Mouse (Mus musculus) CH12.LX (cell line): ENCODE results near the gene 2810004N23Rik. TPM values are rescaled to one million over a fixed set of nuclear protein-coding genes. Genes with fewer than 3 reads are reported as not detected.

Source experiments
- DNase-seq: peaks from one replicate; pipeline ENCODE4 v3.0.0-alpha.2; 2013; ENCODE audit errors: extremely low read depth
- H3K27ac ChIP-seq: 2 replicates; pipeline ENCODE4 v1.5.1; 2012; ENCODE audit warnings: low read depth, mild to moderate bottlenecking, control low read depth, moderate library complexity; ENCODE audit not compliant: insufficient read depth
- H3K27me3 ChIP-seq: replicated peaks from 2 replicates; pipeline ENCODE3; 2012; ENCODE audit warnings: inconsistent platforms
- H3K36me3 ChIP-seq, 2 experiments: replicated peaks in 1 of 2; 2 replicates each; pipeline versions ENCODE3 to v1.6.1; 2012; ENCODE audit warnings: inconsistent platforms in 1 of 2, low read length in 1 of 2, mild to moderate bottlenecking in 1 of 2, mixed read lengths in 1 of 2, moderate library complexity in 1 of 2; ENCODE audit not compliant: control insufficient read depth in 1 of 2, insufficient read depth in 1 of 2
- H3K4me1 ChIP-seq, 2 experiments: 2 replicates each; pipeline ENCODE4 v1.6.1; 2012; ENCODE audit warnings: inconsistent platforms in 1 of 2, moderate library complexity in 1 of 2; ENCODE audit not compliant: insufficient read depth in 2 of 2, control insufficient read depth in 1 of 2
- H3K4me2 ChIP-seq: 2 replicates; pipeline ENCODE4 v1.6.1; 2012; ENCODE audit warnings: low read depth, mild to moderate bottlenecking, control low read depth; ENCODE audit not compliant: poor library complexity, insufficient read depth, severe bottlenecking
- H3K4me3 ChIP-seq, 3 experiments: fragments of 150-350 bp in 1 of 3; sonication (generic) in 1 of 3; replicated peaks in 1 of 3; 2 replicates each; pipeline versions ENCODE3 to v1.5.1; 2011 to 2012; ENCODE audit warnings: low read depth in 2 of 3, low read length in 2 of 3, mild to moderate bottlenecking in 2 of 3, moderate library complexity in 2 of 3, control low read depth in 1 of 3, improper control_type of control experiment in 1 of 3, inconsistent platforms in 1 of 3, mixed read lengths in 1 of 3; ENCODE audit not compliant: poor library complexity in 1 of 3
- H3K79me2 ChIP-seq: replicated peaks from 2 replicates; pipeline ENCODE4 v1.6.1; 2012; ENCODE audit warnings: mild to moderate bottlenecking, moderate library complexity; ENCODE audit not compliant: control insufficient read depth, poor library complexity, insufficient read depth, severe bottlenecking; ENCODE audit errors: extremely low read depth
- H3K9ac ChIP-seq: 2 replicates; pipeline ENCODE4 v1.6.1; 2012; ENCODE audit warnings: low read depth, mild to moderate bottlenecking, control low read depth, moderate library complexity; ENCODE audit not compliant: insufficient read depth
- H3K9me3 ChIP-seq: replicated peaks from 2 replicates; pipeline ENCODE3; 2012; ENCODE audit warnings: low read length, inconsistent platforms, mixed read lengths
- E2F4 ChIP-seq: IDR thresholded peaks from 2 replicates; pipeline ENCODE4 v1.6.1; 2011; ENCODE audit warnings: low read depth, low read length, improper control_type of control experiment; ENCODE audit not compliant: insufficient replicate concordance
- ELF1 ChIP-seq: IDR thresholded peaks from 2 replicates; pipeline ENCODE4 v1.6.1; 2014; ENCODE audit warnings: low read depth, mild to moderate bottlenecking, inconsistent platforms, low read length, improper control_type of control experiment
- EP300 ChIP-seq: IDR thresholded peaks from 2 replicates; pipeline ENCODE4 v1.6.1; 2011; ENCODE audit warnings: low read length, improper control_type of control experiment
- GABPA ChIP-seq: IDR thresholded peaks from 2 replicates; pipeline ENCODE4 v1.6.1; 2012; ENCODE audit warnings: low read depth, low read length, improper control_type of control experiment, inconsistent platforms; ENCODE audit not compliant: insufficient replicate concordance
- IRF4 ChIP-seq: IDR thresholded peaks from 2 replicates; pipeline ENCODE4 v1.6.1; 2014; ENCODE audit warnings: low read depth, mild to moderate bottlenecking, inconsistent platforms, low read length, improper control_type of control experiment
- JUND ChIP-seq: conservative IDR thresholded peaks from 2 replicates; pipeline ENCODE4 v1.6.1; 2011; ENCODE audit warnings: low read depth, low read length, improper control_type of control experiment
- MAFK ChIP-seq: IDR thresholded peaks from 2 replicates; pipeline ENCODE4 v1.6.1; 2011; ENCODE audit warnings: low read length, improper control_type of control experiment; ENCODE audit not compliant: insufficient replicate concordance
- MAX ChIP-seq: IDR thresholded peaks from 2 replicates; pipeline ENCODE4 v1.6.1; 2011; ENCODE audit warnings: low read length, improper control_type of control experiment
- MAZ ChIP-seq: IDR thresholded peaks from 2 replicates; pipeline ENCODE4 v1.6.1; 2012; ENCODE audit warnings: low read depth, mild to moderate bottlenecking, inconsistent platforms, low read length, improper control_type of control experiment, moderate library complexity
- MYC ChIP-seq: IDR thresholded peaks from 2 replicates; pipeline ENCODE4 v1.6.1; 2011; ENCODE audit warnings: low read depth, mild to moderate bottlenecking, improper control_type of control experiment, low read length
- POLR2A ChIP-seq: IDR thresholded peaks from 2 replicates; pipeline ENCODE4 v1.6.1; 2011; ENCODE audit warnings: low read depth, mild to moderate bottlenecking, improper control_type of control experiment, low read length
- SIN3A ChIP-seq: IDR thresholded peaks from 2 replicates; pipeline ENCODE4 v1.6.1; 2012; ENCODE audit warnings: low read length, improper control_type of control experiment, inconsistent platforms
- SMC3 ChIP-seq: IDR thresholded peaks from 2 replicates; pipeline ENCODE4 v1.6.1; 2011; ENCODE audit warnings: low read depth, low read length, improper control_type of control experiment
- TBP ChIP-seq: conservative IDR thresholded peaks from 2 replicates; pipeline ENCODE4 v1.6.1; 2011; ENCODE audit warnings: low read depth, low read length, improper control_type of control experiment
- TCF12 ChIP-seq: IDR thresholded peaks from 2 replicates; pipeline ENCODE4 v1.6.1; 2014; ENCODE audit warnings: low read depth, mild to moderate bottlenecking, inconsistent platforms, low read length, improper control_type of control experiment
- ZC3H11A ChIP-seq: IDR thresholded peaks from 2 replicates; pipeline ENCODE4 v1.6.1; 2012; ENCODE audit warnings: low read depth, mild to moderate bottlenecking, inconsistent platforms, low read length, improper control_type of control experiment
- ZKSCAN1 ChIP-seq: IDR thresholded peaks from 2 replicates; pipeline ENCODE4 v1.6.1; 2012; ENCODE audit warnings: low read depth, inconsistent platforms, low read length, improper control_type of control experiment, borderline replicate concordance
- ZMIZ1 ChIP-seq: IDR thresholded peaks from 2 replicates; pipeline ENCODE4 v1.6.1; 2012; ENCODE audit warnings: low read depth, mild to moderate bottlenecking, inconsistent platforms, low read length, improper control_type of control experiment
- dilution Hi-C: fragments of 300-500 bp; cut with MboI; formaldehyde crosslinking; loops from 2 replicates; pipeline ENCODE4 v1.14.3; 2020; ENCODE audit warnings: low sequenced_read_pairs; ENCODE audit not compliant: extremely low pct_unique_long_range_greater_than_20kb, extremely low pct_ligation_motif_present
- in situ Hi-C: fragments of 300-500 bp; cut with MboI; formaldehyde crosslinking; loops from 3 replicates; pipeline ENCODE4 v1.14.3; 2019; ENCODE audit warnings: low sequenced_read_pairs, low pct_ligation_motif_present, low pct_unique_long_range_greater_than_20kb, mixed read lengths
- polyA plus RNA-seq: library from polyadenylated mRNA; unstranded; fragments of >175 nt; gene quantifications from 2 replicates; pipeline ENCODE4 v1.2.1, GENCODE M21; 2012; ENCODE audit warnings: low read depth; ENCODE audit not compliant: insufficient read length
- total RNA-seq, 2 experiments: library from RNA; depleted of rRNA; stranded (reverse); fragments of 300-350 nt in 1 of 2; fragments of >200 nt in 1 of 2; gene quantifications; 2 replicates each; pipeline ENCODE4 v1.2.3; 2012 to 2014

Gene 2810004N23Rik
- total and polyA plus RNA-seq, 3 experiments: 45.1 to 75.7 (median 47.6) TPM

GRCm38 (mm10) chr8:124866669-124867068 is 3.7 kb upstream of the 2810004N23Rik start:
- dilution Hi-C loops: no loop called here
- in situ Hi-C loops: no loop called here

GRCm38 (mm10) chr8:124863729-124864128 is 809 bp upstream of the 2810004N23Rik start:
- in situ Hi-C loops (no loop called here), dilution Hi-C loops (no loop called here)
- Histone ChIP-seq H3K9me3 (no peaks in the 10 kb centered on the region), H3K36me3 (peaks cover 25 to 61% of the 10 kb centered on the region in 2 experiments), H3K27me3 (no peaks in the 10 kb centered on the region), H3K4me2 (peak overlapping the region; percentile 85), H3K4me1 (peaks cover 9 to 68% of the 10 kb centered on the region in 2 experiments), H3K79me2 (peaks cover 72% of the 10 kb centered on the region), H3K9ac (peak overlapping the region; percentile 95), H3K4me3 (peak overlapping the region; percentile 95 to 100 (median 95)), H3K27ac (peak overlapping the region; percentile 28; the same call in 1 of the 2 replicates)
- TF ChIP-seq SIN3A (peak; percentile 78; the same call in 1 of the 2 replicates), MAZ (peak; percentile 28; the same call in 1 of the 2 replicates), MAX (0 out of 2 replicates have a peak, but pooled peaks have one; percentile 47), JUND (no peak), TBP (no peak), E2F4 (no peak), TCF12 (no peak), ZMIZ1 (no peak), IRF4 (0 out of 2 replicates have a peak, but pooled peaks have one; percentile 6), MYC (peak; percentile 82; the same call in 1 of the 2 replicates), EP300 (no peak), POLR2A (peak; percentile 41), ELF1 (peak; percentile 43)
- DNase-seq: peak; percentile 54

More at GRCm38 (mm10) chr8:124866669-124867068, 3.7 kb upstream of the 2810004N23Rik start:
- DNase-seq: no peak
- Histone ChIP-seq H3K9ac (no peak overlapping the region), H3K4me1 (peaks cover 13 to 42% of the 10 kb centered on the region in 2 experiments), H3K27me3 (no peaks in the 10 kb centered on the region)
- no peak for TF ChIP-seq MAFK
- TF ChIP-seq JUND: no peak
- no peak for TF ChIP-seq MAZ
- no peak for TF ChIP-seq ZKSCAN1
- TF ChIP-seq ZC3H11A: no peak
- no peak for TF ChIP-seq SMC3
- no peak for TF ChIP-seq MYC
- no peak for TF ChIP-seq MAX
- TF ChIP-seq GABPA: no peak
- TF ChIP-seq, all 38 proteins: peak for 0
- Histone ChIP-seq H3K79me2 (peaks cover 64% of the 10 kb centered on the region), H3K36me3 (peaks cover 20 to 61% of the 10 kb centered on the region in 2 experiments), H3K27ac (no peak overlapping the region), H3K9me3 (no peaks in the 10 kb centered on the region), H3K4me3 (no peak overlapping the region), H3K4me2 (no peak overlapping the region)
